Comparison of ENCODE assay signal across 9 mouse cellular contexts in genomic region chr6:121260548-121260947, GRCm38 (mm10). TPM values are rescaled to one million over a fixed set of nuclear protein-coding genes. Genes with fewer than 3 reads are reported as not detected.
DNase-seq lines count a peak whose midpoint lies in the region; ATAC-seq and TF ChIP-seq lines count a peak whose summit lies in the region.
"Had no signal": no experiment of that assay in that cellular context is flagged by ENCODE, and none has a peak within 500 bp of the region (broad histone marks: within the 10 kb centered on the region; RNA-seq: fewer than 3 reads in every experiment).

No protein-coding gene starts in this region.

- H3K9ac ChIP-seq in hindbrain, embryonic 14.5 days: no peak overlapping the region
- H3K9ac ChIP-seq in hindbrain, embryonic 13.5 days: no peak overlapping the region
- H3K9ac ChIP-seq in midbrain, postnatal 0 days (replicated peaks; ENCODE audit: low read length, poor library complexity, severe bottlenecking): no peak overlapping the region
- H3K9ac ChIP-seq: embryonic facial prominence, embryonic 15.5 days had no signal

- no peaks in the 10 kb centered on the region for H3K27me3 ChIP-seq in hindbrain, embryonic 14.5 days (ENCODE audit: control insufficient read depth, insufficient read depth, low read length)
- no peaks in the 10 kb centered on the region for H3K27me3 ChIP-seq in hindbrain, embryonic 13.5 days
- H3K27me3 ChIP-seq in midbrain, postnatal 0 days (ENCODE audit: insufficient read depth, low read length): no peaks in the 10 kb centered on the region
- H3K27me3 ChIP-seq: embryonic facial prominence, embryonic 15.5 days had no signal

- 31% methylated on average over 9 of the region's 9 CpGs for WGBS in hindbrain, embryonic 14.5 days
- WGBS in hindbrain, embryonic 13.5 days: 33% methylated on average over 9 of the region's 9 CpGs
- WGBS in midbrain, postnatal 0 days: 29% methylated on average over 9 of the region's 9 CpGs

- no peaks in the 10 kb centered on the region for H3K36me3 ChIP-seq in hindbrain, embryonic 14.5 days (replicated peaks; ENCODE audit: control insufficient read depth, insufficient read depth)
- no peaks in the 10 kb centered on the region for H3K36me3 ChIP-seq in hindbrain, embryonic 13.5 days
- no peaks in the 10 kb centered on the region for H3K36me3 ChIP-seq in midbrain, postnatal 0 days (ENCODE audit: insufficient read depth, low read length)
- H3K36me3 ChIP-seq: embryonic facial prominence, embryonic 15.5 days had no signal

- no peaks in the 10 kb centered on the region for H3K4me1 ChIP-seq in hindbrain, embryonic 14.5 days (replicated peaks; ENCODE audit: control insufficient read depth, insufficient read depth, low read length)
- H3K4me1 ChIP-seq in hindbrain, embryonic 13.5 days (replicated peaks): no peaks in the 10 kb centered on the region
- no peaks in the 10 kb centered on the region for H3K4me1 ChIP-seq in midbrain, postnatal 0 days (ENCODE audit: insufficient read depth, low read length)
- H3K4me1 ChIP-seq: embryonic facial prominence, embryonic 15.5 days had no signal

- peak; percentile 83 for DNase-seq in hindbrain, embryonic 14.5 days (ENCODE audit: low spot score)
- DNase-seq in R1 (ENCODE audit: low read depth, low spot score): peak; percentile 80
- DNase-seq in cerebellum, postnatal 25 days: peak; percentile 72 to 86
- DNase-seq in gastrocnemius, postnatal 25 days: peak; percentile 21
- DNase-seq in layer of hippocampus, postnatal 36 days: peak; percentile 67 to 73
- DNase-seq in midbrain, postnatal 0 days (ENCODE audit: low spot score): peak; percentile 70
- peak; percentile 22 for DNase-seq in telencephalon, adult 2 months (ENCODE audit: low read depth, low spot score)

- H3K4me2 ChIP-seq in hindbrain, embryonic 14.5 days (replicated peaks): no peak overlapping the region
- H3K4me2 ChIP-seq in hindbrain, embryonic 13.5 days: no peak overlapping the region
- no peak overlapping the region for H3K4me2 ChIP-seq in midbrain, postnatal 0 days (ENCODE audit: low read depth, low read length, poor library complexity, severe bottlenecking)
- H3K4me2 ChIP-seq: embryonic facial prominence, embryonic 15.5 days had no signal

- peak; percentile 91 for TF ChIP-seq CTCF in midbrain, postnatal 0 days (IDR thresholded peaks at IDR 0.05)

- H3K4me3 ChIP-seq in hindbrain, embryonic 14.5 days (replicated peaks; ENCODE audit: low read length): no peak overlapping the region
- H3K4me3 ChIP-seq in hindbrain, embryonic 13.5 days: no peak overlapping the region
- H3K4me3 ChIP-seq in midbrain, postnatal 0 days (ENCODE audit: low read depth, low read length): no peak overlapping the region
- H3K4me3 ChIP-seq: embryonic facial prominence, embryonic 15.5 days had no signal

- peaks cover 4% of the 10 kb centered on the region; the same call in 1 of the 2 replicates for H3K9me3 ChIP-seq in hindbrain, embryonic 14.5 days (ENCODE audit: control insufficient read depth, low read length)
- 0 out of 2 replicates have a peak, but pooled peaks cover 2% of the 10 kb centered on the region for H3K9me3 ChIP-seq in hindbrain, embryonic 13.5 days
- 0 out of 2 replicates have a peak, but pooled peaks cover 2% of the 10 kb centered on the region for H3K9me3 ChIP-seq in midbrain, postnatal 0 days (ENCODE audit: low read length)
- H3K9me3 ChIP-seq: embryonic facial prominence, embryonic 15.5 days had no signal

- no peak overlapping the region for H3K27ac ChIP-seq in hindbrain, embryonic 14.5 days
- H3K27ac ChIP-seq in hindbrain, embryonic 13.5 days: no peak overlapping the region
- no peak overlapping the region for H3K27ac ChIP-seq in midbrain, postnatal 0 days (ENCODE audit: low read depth, low read length)
- H3K27ac ChIP-seq: embryonic facial prominence, embryonic 15.5 days had no signal

- ATAC-seq in hindbrain, embryonic 14.5 days (ENCODE audit: low FRiP score): no peak
- ATAC-seq in hindbrain, embryonic 13.5 days (ENCODE audit: low FRiP score): no peak
- ATAC-seq in midbrain, postnatal 0 days (ENCODE audit: low FRiP score): no peak

RNA-seq across cellular contexts. Expression of gene Usp18, which starts 14.8 kb away (rescaled TPM):
- polyA plus RNA-seq in hindbrain, embryonic 14.5 days (2014; fragmentation: Nextera tagmentation; extraction: Ambion mirVana): 0.59 and 2.2 TPM in 2 replicates
- polyA plus RNA-seq in hindbrain, embryonic 13.5 days (2015; fragmentation: Nextera tagmentation; extraction: Ambion mirVana): 0.96 and 1.0 TPM in 2 replicates
- under 1 TPM; 0.64 to 0.70 TPM for total RNA-seq in gastrocnemius, postnatal 25 days (2021)
- under 1 TPM; 0.20 to 0.47 TPM for total RNA-seq in layer of hippocampus, postnatal 36 days (2021)
- 1.1 and 2.5 TPM in 2 replicates for total RNA-seq in midbrain, postnatal 0 days (2014; rRNA removed)
- polyA plus RNA-seq in midbrain, postnatal 0 days (2015; fragmentation: Nextera tagmentation; extraction: Ambion mirVana): 2.0 and 3.8 TPM in 2 replicates

RNA-seq across cellular contexts. Expression of gene Slc6a13, which starts 39.5 kb away (rescaled TPM):
- polyA plus RNA-seq in hindbrain, embryonic 14.5 days (2014; fragmentation: Nextera tagmentation; extraction: Ambion mirVana): 49.6 and 51.1 TPM in 2 replicates
- polyA plus RNA-seq in hindbrain, embryonic 13.5 days (2015; fragmentation: Nextera tagmentation; extraction: Ambion mirVana): 35.8 and 36.9 TPM in 2 replicates
- total RNA-seq in gastrocnemius, postnatal 25 days (2021): under 1 TPM; 0.79 to 0.86 TPM
- 10 to 100 TPM in 1 of 2 experiments, 1 to 10 TPM in 1; 8.4 to 11.5 TPM for total RNA-seq in layer of hippocampus, postnatal 36 days (2021)
- total RNA-seq in midbrain, postnatal 0 days (2014; rRNA removed): 53.1 and 59.4 TPM in 2 replicates
- 61.7 and 65.3 TPM in 2 replicates for polyA plus RNA-seq in midbrain, postnatal 0 days (2015; fragmentation: Nextera tagmentation; extraction: Ambion mirVana)

RNA-seq across cellular contexts. Expression of gene Tuba8, which starts 50.1 kb away (rescaled TPM):
- polyA plus RNA-seq in hindbrain, embryonic 14.5 days (2014; fragmentation: Nextera tagmentation; extraction: Ambion mirVana): 1.0 and 1.4 TPM in 2 replicates
- polyA plus RNA-seq in hindbrain, embryonic 13.5 days (2015; fragmentation: Nextera tagmentation; extraction: Ambion mirVana): 0.39 and 0.40 TPM in 2 replicates
- 100 to 1,000 TPM; 179 to 215 TPM for total RNA-seq in gastrocnemius, postnatal 25 days (2021)
- 1 to 10 TPM; 4.9 to 6.9 TPM for total RNA-seq in layer of hippocampus, postnatal 36 days (2021)
- total RNA-seq in midbrain, postnatal 0 days (2014; rRNA removed): 1.9 and 2.4 TPM in 2 replicates
- 1.8 and 2.2 TPM in 2 replicates for polyA plus RNA-seq in midbrain, postnatal 0 days (2015; fragmentation: Nextera tagmentation; extraction: Ambion mirVana)

Comparison
In these comparisons a context has a peak if more than half of its experiments do, and no peak if none do; other contexts are left out.
1. DNase-seq: peak in every context shown above with its lines; median percentile 83 in hindbrain, embryonic 14.5 days; 80 in R1; 79 in cerebellum, postnatal 25 days; 70 in layer of hippocampus, postnatal 36 days; 70 in midbrain, postnatal 0 days; 22 in telencephalon, adult 2 months; 21 in gastrocnemius, postnatal 25 days.
2. RNA of gene Slc6a13, which starts 39.5 kb away (total RNA-seq): 53.1 to 59.4 TPM in midbrain, postnatal 0 days and 8.4 to 11.5 TPM in layer of hippocampus, postnatal 36 days; 0.79 to 0.86 TPM in gastrocnemius, postnatal 25 days; every median in the first group is over 4 times any median in the second.
3. RNA of gene Tuba8, which starts 50.1 kb away (total RNA-seq): 179 to 215 TPM in gastrocnemius, postnatal 25 days; 4.9 to 6.9 TPM in layer of hippocampus, postnatal 36 days and 1.9 to 2.4 TPM in midbrain, postnatal 0 days; every median in the first group is over 10 times any median in the second.